Mouse (Mus musculus): ENCODE measurements around the gene Gm11564. TPM values are rescaled to one million over a fixed set of nuclear protein-coding genes. Genes with fewer than 3 reads are reported as not detected.
"Not testable (repeated sequence)": the region's sequence is repeated elsewhere in the genome, so short reads cannot be mapped to it uniquely, and the experiment has no call there.

Gene Gm11564
- total and polyA plus RNA-seq, 2 experiments from 2014 or later, result not detected

DNA sequence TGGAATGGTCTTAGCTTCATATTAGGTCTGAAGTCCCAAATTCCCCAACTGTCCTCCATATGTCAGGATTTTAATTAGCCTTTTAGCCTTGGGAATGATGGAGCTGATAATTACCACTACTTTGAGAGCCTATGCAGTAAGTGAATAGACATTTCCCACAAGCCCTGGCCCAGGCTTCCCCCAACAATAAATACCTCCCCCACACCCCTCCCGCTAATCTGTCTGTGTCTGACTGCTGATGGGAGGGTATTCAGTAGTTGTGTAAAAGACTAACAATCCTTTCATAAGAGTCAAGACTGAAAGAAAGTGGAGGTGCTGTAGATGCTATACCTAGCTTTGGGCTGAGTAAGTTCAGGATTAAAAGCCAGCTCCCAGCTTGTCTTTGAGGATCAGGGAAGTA is 26.7 kb upstream of the Gm11564 start:
- ATAC-seq, result no peak
- Histone ChIP-seq H3K36me3 (ENCODE audit: insufficient read depth) (no peaks in the 10 kb centered on the region), H3K4me3 (ENCODE audit: low read depth, low read length) (no peak overlapping the region), H3K4me1 (ENCODE audit: insufficient read depth) (no peaks in the 10 kb centered on the region), H3K4me2 (ENCODE audit: low read depth) (no peak overlapping the region), H3K9me3 (ENCODE audit: low read length) (no peaks in the 10 kb centered on the region), H3K9ac (no peak overlapping the region), H3K27ac (ENCODE audit: low read depth, low read length) (no peak overlapping the region), H3K27me3 (ENCODE audit: insufficient read depth, low read length) (no peaks in the 10 kb centered on the region)
- no peak for TF ChIP-seq CTCF (IDR thresholded peaks at IDR 0.05; ENCODE audit: low read depth)
- no peak for DNase-seq
- WGBS, result 25% methylated on average over 1 of the region's 1 CpGs

DNA sequence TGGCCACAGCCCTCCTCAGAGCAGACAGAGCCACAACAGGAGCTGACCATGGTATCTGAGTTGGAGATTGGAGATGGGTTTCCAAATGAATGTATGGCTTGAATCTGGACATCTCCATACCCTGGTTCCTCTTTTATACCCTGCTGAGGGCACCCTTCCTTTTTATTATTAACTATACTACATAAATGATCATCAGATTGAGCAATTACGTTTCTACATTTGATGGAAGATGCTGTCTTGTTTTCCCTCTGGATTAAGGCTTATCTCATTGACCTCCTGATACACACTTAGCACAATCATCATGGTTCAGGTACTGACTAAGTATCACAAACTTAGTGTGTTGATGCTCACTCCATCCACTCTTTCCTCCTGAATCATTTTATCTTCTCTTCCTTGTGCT is 22.5 kb upstream of the Gm11564 start, which contains the start of gene 2300003K06Rik:
Gene 2300003K06Rik, minus strand, starts transcription at position 101 of the 400 bp plus-strand sequence.
- ATAC-seq, result no peak
- no peak within 1 kb of the TSS for H3K4me2 ChIP-seq (ENCODE audit: low read depth)
- no peak within 1 kb of the TSS for H3K4me3 ChIP-seq (ENCODE audit: low read depth, low read length)
- no peak for DNase-seq
- H3K9ac ChIP-seq, result no peak within 1 kb of the TSS
- 78% methylated on average over 1 of the region's 1 CpGs for WGBS
- TF ChIP-seq CTCF (IDR thresholded peaks at IDR 0.05; ENCODE audit: low read depth), result no peak
- no peaks in the 10 kb centered on the region for H3K9me3 ChIP-seq (ENCODE audit: low read length)
- H3K36me3 ChIP-seq (ENCODE audit: insufficient read depth), result no peaks in the 10 kb centered on the region
- H3K27me3 ChIP-seq (ENCODE audit: insufficient read depth, low read length), result no peaks in the 10 kb centered on the region
- H3K4me1 ChIP-seq (ENCODE audit: insufficient read depth), result no peaks in the 10 kb centered on the region
- H3K27ac ChIP-seq (ENCODE audit: low read depth, low read length), result no peak within 1 kb of the TSS

DNA sequence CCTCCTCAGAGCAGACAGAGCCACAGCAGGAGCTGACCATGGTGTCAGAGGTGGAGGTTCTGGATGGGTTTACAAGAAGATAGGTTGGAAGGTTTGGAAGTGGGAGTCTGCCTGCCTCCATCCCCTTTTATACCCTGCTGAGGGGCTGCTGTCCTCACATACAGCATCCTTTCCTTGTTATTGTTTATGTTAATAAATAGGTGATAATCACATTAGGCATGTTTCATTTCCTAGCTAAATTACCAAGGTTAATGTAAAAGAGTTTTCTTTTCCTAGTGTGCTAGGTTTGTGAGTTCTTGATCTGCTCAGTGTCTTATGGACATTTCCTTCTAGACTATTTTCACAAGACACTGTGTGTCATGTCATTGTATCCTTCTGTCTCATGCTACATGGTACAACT is 5.7 kb downstream of the Gm11564 start, which contains the start of gene Krtap4-13:
Gene Krtap4-13, minus strand, starts transcription at position 101 of the 400 bp plus-strand sequence.
- H3K9ac ChIP-seq; H3K36me3 ChIP-seq (ENCODE audit: insufficient read depth); H3K4me2 ChIP-seq (ENCODE audit: low read depth); DNase-seq; H3K27me3 ChIP-seq (ENCODE audit: insufficient read depth, low read length); H3K27ac ChIP-seq (ENCODE audit: low read depth, low read length); H3K4me1 ChIP-seq (ENCODE audit: insufficient read depth); ATAC-seq; H3K9me3 ChIP-seq (ENCODE audit: low read length); H3K4me3 ChIP-seq (ENCODE audit: low read depth, low read length): not testable (repeated sequence)

DNA sequence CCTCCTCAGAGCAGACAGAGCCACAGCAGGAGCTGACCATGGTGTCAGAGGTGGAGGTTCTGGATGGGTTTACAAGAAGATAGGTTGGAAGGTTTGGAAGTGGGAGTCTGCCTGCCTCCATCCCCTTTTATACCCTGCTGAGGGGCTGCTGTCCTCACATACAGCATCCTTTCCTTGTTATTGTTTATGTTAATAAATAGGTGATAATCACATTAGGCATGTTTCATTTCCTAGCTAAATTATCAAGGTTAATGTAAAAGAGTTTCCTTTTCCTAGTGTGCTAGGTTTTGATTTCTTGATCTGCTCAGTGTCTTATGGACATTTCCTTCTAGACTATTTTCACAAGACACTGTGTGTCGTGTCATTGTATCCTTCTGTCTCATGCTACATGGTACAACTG is 11.1 kb downstream of the Gm11564 start, which contains the start of gene Gm11554:
Gene Gm11554, minus strand, starts transcription at position 101 of the 400 bp plus-strand sequence.
- not testable (repeated sequence) for ATAC-seq; H3K9me3 ChIP-seq (ENCODE audit: low read length); H3K27me3 ChIP-seq (ENCODE audit: insufficient read depth, low read length); H3K4me3 ChIP-seq (ENCODE audit: low read depth, low read length); H3K36me3 ChIP-seq (ENCODE audit: insufficient read depth); H3K27ac ChIP-seq (ENCODE audit: low read depth, low read length); H3K4me2 ChIP-seq (ENCODE audit: low read depth); H3K4me1 ChIP-seq (ENCODE audit: insufficient read depth); DNase-seq; H3K9ac ChIP-seq
- WGBS, result no CpG with 5 or more reads among the region's 1 CpGs

DNA sequence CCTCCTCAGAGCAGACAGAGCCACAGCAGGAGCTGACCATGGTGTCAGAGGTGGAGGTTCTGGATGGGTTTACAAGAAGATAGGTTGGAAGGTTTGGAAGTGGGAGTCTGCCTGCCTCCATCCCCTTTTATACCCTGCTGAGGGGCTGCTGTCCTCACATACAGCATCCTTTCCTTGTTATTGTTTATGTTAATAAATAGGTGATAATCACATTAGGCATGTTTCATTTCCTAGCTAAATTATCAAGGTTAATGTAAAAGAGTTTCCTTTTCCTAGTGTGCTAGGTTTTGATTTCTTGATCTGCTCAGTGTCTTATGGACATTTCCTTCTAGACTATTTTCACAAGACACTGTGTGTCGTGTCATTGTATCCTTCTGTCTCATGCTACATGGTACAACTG is 16.6 kb downstream of the Gm11564 start, which contains the start of gene Gm11569:
Gene Gm11569, minus strand, starts transcription at position 101 of the 400 bp plus-strand sequence.
- not testable (repeated sequence) for H3K4me1 ChIP-seq (ENCODE audit: insufficient read depth); H3K4me3 ChIP-seq (ENCODE audit: low read depth, low read length); H3K27me3 ChIP-seq (ENCODE audit: insufficient read depth, low read length); H3K9me3 ChIP-seq (ENCODE audit: low read length); H3K4me2 ChIP-seq (ENCODE audit: low read depth); H3K9ac ChIP-seq; H3K27ac ChIP-seq (ENCODE audit: low read depth, low read length); H3K36me3 ChIP-seq (ENCODE audit: insufficient read depth); DNase-seq; ATAC-seq
- no CpG with 5 or more reads among the region's 1 CpGs for WGBS

DNA sequence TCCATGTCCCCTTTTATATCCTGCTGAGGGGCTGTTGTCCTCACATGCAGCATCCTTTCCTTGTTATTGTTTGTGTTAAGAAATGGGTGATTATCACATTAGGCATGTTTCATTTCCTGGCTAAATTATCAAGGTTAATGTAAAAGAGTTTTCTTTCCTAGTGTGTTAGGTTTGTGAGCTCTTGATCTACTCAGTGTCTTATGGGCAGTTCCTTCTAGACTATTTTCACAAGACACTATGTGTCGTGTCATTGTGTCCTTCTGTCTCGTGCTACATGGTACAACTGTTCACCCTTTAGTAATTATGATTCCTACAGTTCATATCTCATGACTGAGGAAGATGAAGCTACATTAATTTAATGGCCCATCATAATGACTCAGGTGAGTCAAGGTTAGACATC is 22.1 kb downstream of the Gm11564 start, which contains the start of gene Gm11596:
Gene Gm11596, minus strand, starts transcription at position 101 of the 400 bp plus-strand sequence.
- Histone ChIP-seq H3K9ac (no peak within 1 kb of the TSS), H3K27me3 (ENCODE audit: insufficient read depth, low read length) (no peaks in the 10 kb centered on the region), H3K4me3 (ENCODE audit: low read depth, low read length) (no peak within 1 kb of the TSS), H3K4me1 (ENCODE audit: insufficient read depth) (no peaks in the 10 kb centered on the region), H3K36me3 (ENCODE audit: insufficient read depth) (no peaks in the 10 kb centered on the region), H3K4me2 (ENCODE audit: low read depth) (no peak within 1 kb of the TSS), H3K27ac (ENCODE audit: low read depth, low read length) (no peak within 1 kb of the TSS), H3K9me3 (ENCODE audit: low read length) (no peaks in the 10 kb centered on the region)
- TF ChIP-seq CTCF (IDR thresholded peaks at IDR 0.05; ENCODE audit: low read depth), result no peak
- WGBS, result 78% methylated on average over 2 of the region's 2 CpGs
- no peak for DNase-seq
- ATAC-seq, result no peak

DNA sequence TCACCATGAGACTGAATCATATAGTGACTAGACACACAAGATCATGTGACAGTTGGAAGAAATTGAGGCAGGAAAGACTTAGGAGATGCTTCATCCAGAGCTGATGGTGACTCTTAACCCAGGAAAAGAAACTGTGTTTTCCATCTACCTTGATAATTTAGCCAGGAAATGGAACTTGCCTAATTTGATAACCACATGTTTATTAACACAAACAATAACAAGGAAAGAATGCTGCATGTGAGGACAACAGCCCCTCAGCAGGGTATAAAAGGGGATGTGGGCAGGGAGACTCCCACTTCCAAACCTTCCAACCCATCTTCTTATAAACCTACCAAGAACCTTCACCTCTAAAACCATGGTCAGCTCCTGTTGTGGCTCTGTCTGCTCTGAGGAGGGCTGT is 30.6 kb downstream of the Gm11564 start, which contains the start of gene Krtap4-9:
Gene Krtap4-9, plus strand, starts transcription at position 301 of the 400 bp plus-strand sequence.
- H3K36me3 ChIP-seq (ENCODE audit: insufficient read depth); DNase-seq; H3K4me3 ChIP-seq (ENCODE audit: low read depth, low read length); H3K27me3 ChIP-seq (ENCODE audit: insufficient read depth, low read length); ATAC-seq; H3K27ac ChIP-seq (ENCODE audit: low read depth, low read length); H3K9ac ChIP-seq; H3K4me2 ChIP-seq (ENCODE audit: low read depth); H3K4me1 ChIP-seq (ENCODE audit: insufficient read depth); H3K9me3 ChIP-seq (ENCODE audit: low read length): not testable (repeated sequence)

DNA sequence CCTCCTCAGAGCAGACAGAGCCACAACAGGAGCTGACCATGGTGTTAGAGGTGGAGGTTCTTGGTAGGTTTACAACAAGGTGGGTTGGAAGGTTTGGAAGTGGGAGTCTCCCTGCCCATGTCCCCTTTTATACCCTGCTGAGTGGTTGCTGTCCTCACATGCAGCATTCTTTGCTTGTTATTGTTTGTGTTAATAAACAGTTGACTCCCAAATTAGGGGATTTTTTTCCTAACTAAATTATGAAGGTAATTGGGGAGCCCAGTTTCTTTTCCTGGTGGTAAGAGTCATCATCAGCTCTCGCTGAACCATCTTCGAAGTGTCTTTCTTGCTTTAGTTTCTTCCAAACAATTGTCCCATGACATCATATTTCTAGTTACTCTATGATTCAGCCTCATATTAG is 34.9 kb downstream of the Gm11564 start, which contains the start of gene Krtap4-8:
Gene Krtap4-8, minus strand, starts transcription at position 101 of the 400 bp plus-strand sequence.
- Histone ChIP-seq H3K9me3 (ENCODE audit: low read length) (no peaks in the 10 kb centered on the region), H3K27ac (ENCODE audit: low read depth, low read length) (no peak within 1 kb of the TSS), H3K4me1 (ENCODE audit: insufficient read depth) (no peaks in the 10 kb centered on the region), H3K4me2 (ENCODE audit: low read depth) (no peak within 1 kb of the TSS), H3K36me3 (ENCODE audit: insufficient read depth) (no peaks in the 10 kb centered on the region), H3K27me3 (ENCODE audit: insufficient read depth, low read length) (no peaks in the 10 kb centered on the region), H3K4me3 (ENCODE audit: low read depth, low read length) (no peak within 1 kb of the TSS), H3K9ac (no peak within 1 kb of the TSS)
- WGBS, result 97% methylated on average over 2 of the region's 2 CpGs
- no peak for TF ChIP-seq CTCF (IDR thresholded peaks at IDR 0.05; ENCODE audit: low read depth)
- DNase-seq (no peak), ATAC-seq (no peak)

Measured in forebrain, postnatal 0 days (tissue).